Mouse (Mus musculus) liver, postnatal 0 days (tissue): Measurements from ENCODE around the gene Gpr35.
"Not testable (repeated sequence)": the region's sequence is repeated elsewhere in the genome, so short reads cannot be mapped to it uniquely, and the experiment has no call there.

ENCODE experiments used
- CTCF ChIP-seq: sonication (generic); IDR thresholded peaks from 2 replicates; pipeline ENCODE4 v1.5.1; 2016; ENCODE audit warnings: antibody characterized with exemption, low read depth
- EP300 ChIP-seq: IDR thresholded peaks from 2 replicates; pipeline ENCODE4 v1.6.1; 2016; ENCODE audit warnings: antibody characterized with exemption, low read depth, mild to moderate bottlenecking

GRCm38 (mm10) chr1:92970791-92971190, 20.1 kb downstream of the Gpr35 start:
- TF ChIP-seq CTCF, EP300: not testable (repeated sequence)
